Mouse (Mus musculus) left cerebral cortex, postnatal 25 days (tissue): Measurements from ENCODE around the gene Flrt2. TPM values are rescaled to one million over a fixed set of nuclear protein-coding genes. Genes with fewer than 3 reads are reported as not detected.
A peak's percentile ranks its signal among the peaks of the same experiment; 100 is the strongest.

Experiments
- DNase-seq, 2 experiments: peaks; one replicate each; pipeline ENCODE4 v3.0.0; 2022; ENCODE audit warnings: low spot score in 2 of 2, mixed read lengths in 1 of 2
- intact Hi-C: fragments of 180-260 bp; cut with DNase I; formaldehyde crosslinking; loops from one replicate; pipeline ENCODE4 v1.15.1; 2025
- total RNA-seq, 2 experiments: library from RNA; stranded (reverse); gene quantifications; 2 replicates each; pipeline ENCODE4 v1.2.3; 2021

The Flrt2 gene
- total RNA-seq, 2 experiments from 2014 or later = 67.2 to 78.8 TPM

DNA sequence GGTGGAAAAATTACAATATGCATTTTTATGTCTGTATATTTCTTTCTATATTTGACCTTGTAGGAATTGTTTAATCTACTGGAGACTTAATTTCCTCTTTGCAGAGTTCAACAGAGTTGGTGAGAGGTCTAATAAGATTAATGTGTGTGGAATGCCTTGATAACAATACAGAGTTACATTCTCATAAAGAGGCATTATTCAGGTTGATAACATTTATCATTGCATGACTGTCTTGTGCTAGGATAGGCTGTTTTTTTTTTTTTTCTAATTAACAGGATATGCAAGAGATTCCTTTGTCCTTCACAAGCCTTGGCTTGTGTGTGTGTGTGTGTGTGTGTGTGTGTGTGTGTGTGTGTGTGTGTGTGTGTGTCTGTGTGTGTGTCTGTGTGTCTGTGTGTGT is 9.6 kb downstream of the Flrt2 start:
- intact Hi-C loops = no loop called here
- DNase-seq = no peak

DNA sequence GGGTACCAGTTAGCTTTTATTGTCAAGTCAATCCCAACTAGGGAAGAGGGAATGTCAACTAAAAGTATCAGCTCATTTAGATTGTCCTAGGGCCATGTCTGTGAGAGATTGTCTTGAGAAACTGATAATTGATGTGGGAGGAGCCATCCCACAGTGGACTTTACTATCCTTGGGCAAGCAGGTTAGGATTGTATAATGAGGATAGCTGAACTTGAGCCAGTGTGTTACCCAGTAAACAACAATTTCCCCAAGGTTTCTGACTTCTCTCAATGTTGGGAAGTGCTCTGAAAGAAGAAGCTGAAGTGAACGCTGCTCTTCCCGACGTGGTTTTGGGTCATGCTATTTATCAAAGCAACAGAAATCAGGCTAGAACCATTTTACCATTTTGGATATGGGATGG is 13.0 kb downstream of the Flrt2 start:
- intact Hi-C loops = no loop called here
- DNase-seq = no peak

DNA sequence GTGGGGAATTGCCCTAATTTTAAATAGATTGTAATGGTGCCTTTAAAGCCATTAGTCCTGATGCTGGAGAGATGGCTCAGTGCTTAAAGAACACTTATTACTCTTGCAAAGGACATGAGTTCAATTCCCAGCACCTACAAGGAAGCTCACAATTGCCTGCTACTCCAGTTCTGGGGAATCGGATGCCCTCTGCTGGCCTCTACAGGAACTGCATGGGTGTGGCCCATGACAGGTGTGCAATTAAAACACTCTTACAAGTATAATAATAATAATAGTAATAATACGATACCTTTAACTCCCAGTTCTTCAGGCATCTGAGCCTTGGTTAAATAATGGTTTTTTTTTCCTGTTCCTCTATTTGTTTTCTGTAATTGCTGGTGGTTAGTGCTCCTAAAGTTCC is 31.2 kb downstream of the Flrt2 start:
- DNase-seq = no peak
- intact Hi-C loops = no loop called here

DNA sequence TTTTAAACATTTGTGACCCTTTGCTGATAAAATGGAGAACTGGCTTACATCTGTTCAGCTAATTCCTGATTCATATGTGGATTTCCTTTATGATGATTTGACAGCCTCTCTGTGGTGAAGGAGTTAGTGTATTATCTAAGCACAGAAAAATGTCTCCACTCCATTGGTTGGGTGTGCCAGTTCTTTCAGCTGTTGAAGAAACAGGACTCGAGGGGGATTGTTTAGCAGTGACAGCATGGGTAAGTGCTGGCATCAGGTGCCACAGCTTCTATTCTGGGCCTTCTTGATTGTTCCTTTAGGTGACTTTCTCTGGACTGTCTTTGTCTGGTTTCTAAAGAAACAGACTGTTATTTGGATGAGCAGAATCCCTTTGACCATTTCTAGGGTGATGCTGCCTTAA is 42.0 kb downstream of the Flrt2 start:
- no peak for DNase-seq
- intact Hi-C loops = no loop called here

DNA sequence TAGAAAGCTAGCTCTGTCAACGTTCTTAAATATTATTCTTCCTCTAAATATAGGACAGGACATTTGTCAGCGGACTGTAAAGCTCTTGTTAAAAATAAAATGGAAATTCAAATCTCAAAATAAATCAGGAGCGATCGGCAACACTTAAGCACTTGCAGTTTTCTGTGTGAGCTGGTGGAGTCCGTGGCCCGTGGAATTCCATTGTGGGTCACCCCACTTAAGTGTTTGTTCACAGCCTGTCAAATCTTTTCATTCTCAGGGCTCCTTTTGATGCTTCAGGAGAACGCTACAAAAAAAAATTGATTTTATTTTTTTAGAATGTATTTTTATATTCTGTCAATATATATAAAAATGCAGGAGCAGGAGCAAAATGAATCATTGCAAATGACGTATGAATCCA is 45.5 kb downstream of the Flrt2 start:
- peak in 1 of 2 experiments; percentile 60 for DNase-seq
- intact Hi-C loops = loop anchor here (5.0 kb wide), 1 partner anchor 40 kb away; no protein-coding TSS in a partner anchor

- peak in 1 of 2 experiments; percentile 27 for DNase-seq
- intact Hi-C loops = loop anchor here (5.0 kb wide), 1 partner anchor 41 kb away; no protein-coding TSS in a partner anchor
Measured at GRCm38 (mm10) chr12:95738031-95738430, 46.0 kb downstream of the Flrt2 start.

GRCm38 (mm10) chr12:95738491-95739135 is 46.6 kb downstream of the Flrt2 start:
- no peak for DNase-seq
- intact Hi-C loops = loop anchor here (5.0 kb wide), 1 partner anchor 41 kb away; no protein-coding TSS in a partner anchor

- intact Hi-C loops = loop anchor here (5.0 kb wide), 1 partner anchor 42 kb away; no protein-coding TSS in a partner anchor
- peak; percentile 53 to 85 for DNase-seq
Measured at GRCm38 (mm10) chr12:95739739-95740138, 47.7 kb downstream of the Flrt2 start.

GRCm38 (mm10) chr12:95741296-95741695 is 49.3 kb downstream of the Flrt2 start:
- intact Hi-C loops = no loop called here
- no peak for DNase-seq

DNA sequence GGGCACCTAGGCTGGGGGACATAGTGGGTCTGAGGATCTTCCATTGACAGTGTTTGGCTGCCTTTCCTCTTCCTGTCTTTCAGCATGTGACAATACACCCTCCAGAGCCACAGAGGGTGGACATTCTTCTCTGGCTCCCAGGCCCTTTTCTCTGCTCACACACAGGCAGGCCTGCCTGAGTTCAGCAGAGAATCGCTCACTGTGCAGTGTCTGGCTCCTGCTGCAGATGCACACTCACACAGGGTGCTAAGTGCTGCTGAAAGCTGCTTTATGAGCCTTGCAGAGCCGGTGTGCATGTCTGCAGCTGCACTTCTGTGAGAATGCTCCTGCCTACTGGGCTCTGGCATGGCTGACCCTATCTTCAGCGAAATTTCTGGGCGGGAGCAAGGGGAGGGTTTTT is 52.3 kb downstream of the Flrt2 start:
- DNase-seq = peak in 1 of 2 experiments; percentile 45
- intact Hi-C loops = no loop called here

GRCm38 (mm10) chr12:95746856-95747579 is 55.0 kb downstream of the Flrt2 start:
- intact Hi-C loops = no loop called here
- DNase-seq = peak in 1 of 2 experiments; percentile 90

GRCm38 (mm10) chr12:95748760-95749159 is 56.7 kb downstream of the Flrt2 start:
- DNase-seq = no peak
- intact Hi-C loops = no loop called here

DNA sequence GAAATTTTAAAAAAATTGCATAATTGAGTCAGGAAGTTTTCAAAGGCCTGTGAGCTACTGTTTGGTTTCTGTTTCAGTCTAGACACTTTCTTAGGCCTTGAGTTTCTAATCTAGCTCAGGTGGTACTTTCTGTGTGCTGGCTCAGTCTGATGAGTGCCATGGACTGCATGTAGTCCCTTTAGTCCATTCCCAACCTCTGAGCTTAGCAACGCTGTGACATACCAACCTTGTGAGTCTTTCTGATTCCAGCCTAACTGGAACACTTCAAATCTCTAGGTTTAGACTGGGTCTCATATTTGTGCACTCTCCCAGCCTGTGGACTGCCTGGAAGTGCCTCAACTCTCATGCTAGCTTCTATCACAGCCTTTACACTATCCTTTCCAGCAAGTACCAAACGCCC is 57.2 kb downstream of the Flrt2 start:
- intact Hi-C loops = no loop called here
- DNase-seq = no peak

- intact Hi-C loops = no loop called here
- DNase-seq = no peak
Measured at GRCm38 (mm10) chr12:95759212-95759746, 67.3 kb downstream of the Flrt2 start.

- intact Hi-C loops = no loop called here
Measured at GRCm38 (mm10) chr12:95765255-95765654, 73.2 kb downstream of the Flrt2 start.

DNA sequence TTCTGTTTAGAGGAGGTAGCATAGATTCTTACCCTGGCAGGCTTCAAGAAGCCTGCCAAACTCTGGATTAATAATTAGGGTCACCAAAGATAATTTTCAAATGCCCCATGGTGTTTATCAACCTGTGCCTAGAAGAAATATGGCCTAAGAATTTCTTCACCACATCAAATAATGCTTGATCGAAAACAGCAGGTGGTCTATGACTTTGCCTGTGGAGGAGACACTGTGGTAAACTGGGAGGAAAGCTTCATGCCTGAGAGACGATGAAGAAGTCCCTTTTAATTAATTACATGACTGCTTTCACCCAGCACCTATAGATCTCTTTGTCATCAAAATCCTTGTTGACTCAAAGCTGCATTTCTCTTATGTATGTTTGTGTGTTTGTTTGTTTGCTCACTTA is 77.0 kb downstream of the Flrt2 start:
- DNase-seq = no peak
- intact Hi-C loops = no loop called here

More at GRCm38 (mm10) chr12:95765255-95765654, 73.2 kb downstream of the Flrt2 start:
- DNase-seq = no peak

GRCm38 (mm10) chr12:95770251-95770650 is 78.2 kb downstream of the Flrt2 start:
- intact Hi-C loops = no loop called here
- no peak for DNase-seq

DNA sequence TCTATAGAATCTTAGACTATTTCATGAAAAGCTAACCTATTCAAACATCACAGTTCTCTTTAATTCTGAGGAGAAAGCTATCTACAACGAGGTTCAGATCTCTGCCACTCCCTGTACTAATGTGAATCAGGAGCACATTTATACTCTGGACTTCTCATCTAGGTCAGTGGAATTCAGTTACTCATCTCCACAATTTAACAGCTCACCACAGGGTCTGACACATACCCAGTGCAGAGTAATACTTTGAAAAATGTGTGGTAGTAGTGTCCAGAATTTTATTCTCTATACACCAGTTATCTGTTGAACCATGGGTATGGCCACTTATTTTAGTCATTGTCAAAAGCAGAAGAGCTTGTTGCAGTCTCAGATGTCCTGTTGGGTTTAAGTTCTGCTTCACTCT is 98.1 kb downstream of the Flrt2 start:
- no peak for DNase-seq
- intact Hi-C loops = no loop called here

GRCm38 (mm10) chr12:95816660-95817059 is 124.6 kb downstream of the Flrt2 start:
- intact Hi-C loops = no loop called here
- no peak for DNase-seq
